Mouse (Mus musculus): ENCODE data around the gene E2f7. TPM values are rescaled to one million over a fixed set of nuclear protein-coding genes. Genes with fewer than 3 reads are reported as not detected.

Gene E2f7
- polyA plus RNA-seq, 1 experiment from 2014 or later, result 7.1 TPM

- Histone ChIP-seq H3K4me3 (ENCODE audit: low read depth, low read length) (no peak overlapping the region), H3K9me3 (ENCODE audit: low read length) (no peaks in the 10 kb centered on the region), H3K4me1 (ENCODE audit: insufficient read depth) (0 out of 2 replicates have a peak, but pooled peaks cover 2% of the 10 kb centered on the region), H3K27ac (ENCODE audit: low read depth) (no peak overlapping the region), H3K4me2 (ENCODE audit: low read depth, low read length) (no peak overlapping the region), H3K27me3 (ENCODE audit: insufficient read depth, low read length) (no peaks in the 10 kb centered on the region), H3K36me3 (replicated peaks; ENCODE audit: insufficient read depth, low read length) (no peaks in the 10 kb centered on the region), H3K9ac (replicated peaks) (no peak overlapping the region)
- no peak for ATAC-seq
- no peak for DNase-seq
- 69% methylated on average over 11 of the region's 11 CpGs for WGBS (ENCODE audit: insufficient replicate concordance)
- TF ChIP-seq EP300 (IDR thresholded peaks at IDR 0.05; ENCODE audit: low read depth) (no peak), CTCF (IDR thresholded peaks at IDR 0.05; ENCODE audit: low read depth) (0 out of 2 replicates have a peak, but pooled peaks have one; percentile 8)
Measured at GRCm38 (mm10) chr10:110804279-110805024, 59.2 kb downstream of the E2f7 start.

DNA sequence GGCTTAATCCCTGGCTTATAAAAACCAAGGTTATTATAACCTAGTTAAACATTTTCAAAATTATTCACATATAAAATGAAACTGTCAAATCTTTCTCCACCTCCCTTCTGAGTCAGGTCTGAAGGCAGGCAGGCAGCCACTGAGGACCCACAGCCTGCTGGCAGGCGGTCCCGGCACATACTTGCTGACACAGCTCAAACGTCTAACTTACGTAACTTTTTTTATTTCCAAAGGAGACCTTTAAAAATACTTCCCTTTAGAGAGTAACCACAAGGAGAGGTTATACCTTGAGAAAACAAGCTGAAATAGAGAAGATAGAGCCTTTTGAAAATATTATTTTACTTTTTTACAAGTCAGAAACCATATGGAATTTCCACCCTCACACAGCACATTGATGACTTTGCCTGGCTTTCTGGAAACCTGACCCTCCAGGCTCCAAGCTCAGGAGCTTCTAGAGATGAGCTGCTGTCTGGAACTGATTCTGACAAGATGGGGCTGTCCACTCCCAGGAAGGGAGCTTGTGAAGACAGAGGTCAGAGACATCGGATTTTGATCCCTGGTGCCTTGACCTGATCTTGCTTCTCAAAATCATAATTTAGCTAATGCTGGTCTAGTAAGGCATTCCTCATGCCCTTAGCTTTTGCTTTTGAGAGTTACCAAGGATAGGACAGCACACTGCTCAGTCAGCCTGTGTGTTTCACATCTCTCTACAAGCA is 59.9 kb downstream of the E2f7 start:
- DNase-seq, result no peak
- ATAC-seq, result no peak
- no peaks in the 10 kb centered on the region for H3K36me3 ChIP-seq (replicated peaks; ENCODE audit: insufficient read depth, low read length)
- no peak for TF ChIP-seq EP300 (IDR thresholded peaks at IDR 0.05; ENCODE audit: low read depth)
- no peak overlapping the region for H3K27ac ChIP-seq (ENCODE audit: low read depth)
- H3K27me3 ChIP-seq (ENCODE audit: insufficient read depth, low read length), result no peaks in the 10 kb centered on the region
- H3K4me3 ChIP-seq (ENCODE audit: low read depth, low read length), result no peak overlapping the region
- WGBS (ENCODE audit: insufficient replicate concordance), result 29% methylated on average over 5 of the region's 5 CpGs
- 0 out of 2 replicates have a peak, but pooled peaks cover 2% of the 10 kb centered on the region for H3K4me1 ChIP-seq (ENCODE audit: insufficient read depth)
- H3K4me2 ChIP-seq (ENCODE audit: low read depth, low read length), result no peak overlapping the region
- no peaks in the 10 kb centered on the region for H3K9me3 ChIP-seq (ENCODE audit: low read length)
- H3K9ac ChIP-seq (replicated peaks), result no peak overlapping the region

- Histone ChIP-seq H3K4me3 (ENCODE audit: low read depth, low read length) (no peak overlapping the region), H3K27ac (ENCODE audit: low read depth) (no peak overlapping the region), H3K9me3 (ENCODE audit: low read length) (no peaks in the 10 kb centered on the region), H3K4me1 (ENCODE audit: insufficient read depth) (0 out of 2 replicates have a peak, but pooled peaks cover 2% of the 10 kb centered on the region), H3K36me3 (replicated peaks; ENCODE audit: insufficient read depth, low read length) (no peaks in the 10 kb centered on the region), H3K27me3 (ENCODE audit: insufficient read depth, low read length) (no peaks in the 10 kb centered on the region), H3K9ac (replicated peaks) (no peak overlapping the region), H3K4me2 (ENCODE audit: low read depth, low read length) (no peak overlapping the region)
- TF ChIP-seq CTCF (IDR thresholded peaks at IDR 0.05; ENCODE audit: low read depth), result no peak
- TF ChIP-seq EP300 (IDR thresholded peaks at IDR 0.05; ENCODE audit: low read depth), result no peak
- 86% methylated on average over 8 of the region's 8 CpGs for WGBS (ENCODE audit: insufficient replicate concordance)
- no peak for ATAC-seq
- DNase-seq, result no peak
Measured at GRCm38 (mm10) chr10:110806471-110806870, 61.2 kb downstream of the E2f7 start.

GRCm38 (mm10) chr10:110810528-110810927 is 65.3 kb downstream of the E2f7 start:
- Histone ChIP-seq H3K36me3 (replicated peaks; ENCODE audit: insufficient read depth, low read length) (no peaks in the 10 kb centered on the region), H3K9me3 (ENCODE audit: low read length) (no peaks in the 10 kb centered on the region), H3K4me1 (ENCODE audit: insufficient read depth) (no peaks in the 10 kb centered on the region), H3K4me3 (ENCODE audit: low read depth, low read length) (no peak overlapping the region), H3K4me2 (ENCODE audit: low read depth, low read length) (no peak overlapping the region), H3K9ac (replicated peaks) (no peak overlapping the region), H3K27ac (ENCODE audit: low read depth) (no peak overlapping the region), H3K27me3 (ENCODE audit: insufficient read depth, low read length) (no peaks in the 10 kb centered on the region)
- WGBS (ENCODE audit: insufficient replicate concordance), result 71% methylated on average over 2 of the region's 2 CpGs
- DNase-seq (no peak), ATAC-seq (no peak)
- TF ChIP-seq EP300 (IDR thresholded peaks at IDR 0.05; ENCODE audit: low read depth), result no peak
- no peak for TF ChIP-seq CTCF (IDR thresholded peaks at IDR 0.05; ENCODE audit: low read depth)

- Histone ChIP-seq H3K4me3 (ENCODE audit: low read depth, low read length) (no peak overlapping the region), H3K36me3 (replicated peaks; ENCODE audit: insufficient read depth, low read length) (no peaks in the 10 kb centered on the region), H3K4me2 (ENCODE audit: low read depth, low read length) (no peak overlapping the region), H3K9me3 (ENCODE audit: low read length) (no peaks in the 10 kb centered on the region), H3K9ac (replicated peaks) (no peak overlapping the region), H3K27ac (ENCODE audit: low read depth) (no peak overlapping the region), H3K4me1 (ENCODE audit: insufficient read depth) (no peaks in the 10 kb centered on the region), H3K27me3 (ENCODE audit: insufficient read depth, low read length) (no peaks in the 10 kb centered on the region)
- DNase-seq (no peak), ATAC-seq (no peak)
- WGBS (ENCODE audit: insufficient replicate concordance), result 77% methylated on average over 10 of the region's 10 CpGs
- no peak for TF ChIP-seq CTCF (IDR thresholded peaks at IDR 0.05; ENCODE audit: low read depth)
- TF ChIP-seq EP300 (IDR thresholded peaks at IDR 0.05; ENCODE audit: low read depth), result no peak
Measured at GRCm38 (mm10) chr10:110811209-110811861, 66.1 kb downstream of the E2f7 start.

DNA sequence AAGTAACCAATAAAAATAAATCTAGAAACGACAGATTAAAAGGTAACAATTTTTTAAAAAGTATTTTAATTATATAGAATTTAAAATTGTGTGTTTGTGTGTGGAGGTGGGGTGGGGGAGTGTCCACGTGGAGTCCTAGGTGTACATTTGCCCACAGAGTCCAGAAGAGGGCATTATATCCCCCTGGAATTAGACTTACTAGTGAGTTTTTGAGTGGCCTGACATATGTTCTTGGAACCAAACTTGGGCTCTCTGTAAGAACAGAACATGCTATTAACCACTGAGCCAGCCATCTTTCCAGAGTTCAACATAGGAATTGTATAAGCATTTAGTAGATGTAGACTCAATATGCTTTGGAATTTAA is 66.6 kb downstream of the E2f7 start:
- no peak for DNase-seq
- ATAC-seq, result no peak
- H3K27me3 ChIP-seq (ENCODE audit: insufficient read depth, low read length), result no peaks in the 10 kb centered on the region
- no peak overlapping the region for H3K4me2 ChIP-seq (ENCODE audit: low read depth, low read length)
- 37% methylated on average over 2 of the region's 2 CpGs for WGBS (ENCODE audit: insufficient replicate concordance)
- no peak overlapping the region for H3K9ac ChIP-seq (replicated peaks)
- H3K27ac ChIP-seq (ENCODE audit: low read depth), result no peak overlapping the region
- H3K4me1 ChIP-seq (ENCODE audit: insufficient read depth), result no peaks in the 10 kb centered on the region
- no peak overlapping the region for H3K4me3 ChIP-seq (ENCODE audit: low read depth, low read length)
- TF ChIP-seq CTCF (IDR thresholded peaks at IDR 0.05; ENCODE audit: low read depth), result 0 out of 2 replicates have a peak, but pooled peaks have one; percentile 19
- TF ChIP-seq EP300 (IDR thresholded peaks at IDR 0.05; ENCODE audit: low read depth), result no peak
- H3K36me3 ChIP-seq (replicated peaks; ENCODE audit: insufficient read depth, low read length), result no peaks in the 10 kb centered on the region
- no peaks in the 10 kb centered on the region for H3K9me3 ChIP-seq (ENCODE audit: low read length)
